Mouse (Mus musculus) T-cell, adult 2 months (primary cell): ENCODE measurements around the gene Nmrk1.

ENCODE experiments used
- DNase-seq: peaks from one replicate; pipeline ENCODE4 v3.0.0; 2022; ENCODE audit warnings: low spot score

Gene Nmrk1

DNA sequence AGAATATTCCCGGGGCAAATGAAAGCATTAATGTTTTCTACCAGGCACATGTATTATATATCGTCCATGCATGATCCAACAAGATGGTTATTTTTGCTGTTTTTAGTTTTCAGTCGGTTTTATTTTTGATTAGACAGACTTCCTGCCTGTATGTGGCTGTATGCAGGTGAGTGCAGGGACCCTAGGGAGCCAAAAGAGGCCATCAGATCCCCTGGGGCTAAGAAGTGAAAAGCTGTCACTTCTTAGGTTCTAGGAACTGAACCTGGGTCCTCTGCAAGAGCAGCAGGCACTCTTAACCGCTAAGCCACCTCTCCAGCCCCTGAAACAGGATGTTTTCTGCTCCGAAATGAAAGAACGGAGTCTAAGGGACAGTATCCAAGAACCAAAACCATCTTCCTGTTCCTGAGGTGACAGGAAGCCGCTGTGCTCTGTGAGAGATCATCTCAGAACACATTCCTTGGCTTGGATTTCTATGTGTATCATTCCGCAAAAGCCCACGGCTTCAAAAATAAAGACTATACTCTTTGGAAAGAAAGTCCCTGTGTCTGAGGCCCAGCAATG, 16.0 kb upstream of the Nmrk1 start:
- peak; percentile 41 for DNase-seq

- DNase-seq, result no peak
Measured at GRCm38 (mm10) chr19:18617504-18617903, 14.2 kb upstream of the Nmrk1 start.

- DNase-seq, result peak; percentile 85
Measured at GRCm38 (mm10) chr19:18619060-18619459, 12.7 kb upstream of the Nmrk1 start.

DNA sequence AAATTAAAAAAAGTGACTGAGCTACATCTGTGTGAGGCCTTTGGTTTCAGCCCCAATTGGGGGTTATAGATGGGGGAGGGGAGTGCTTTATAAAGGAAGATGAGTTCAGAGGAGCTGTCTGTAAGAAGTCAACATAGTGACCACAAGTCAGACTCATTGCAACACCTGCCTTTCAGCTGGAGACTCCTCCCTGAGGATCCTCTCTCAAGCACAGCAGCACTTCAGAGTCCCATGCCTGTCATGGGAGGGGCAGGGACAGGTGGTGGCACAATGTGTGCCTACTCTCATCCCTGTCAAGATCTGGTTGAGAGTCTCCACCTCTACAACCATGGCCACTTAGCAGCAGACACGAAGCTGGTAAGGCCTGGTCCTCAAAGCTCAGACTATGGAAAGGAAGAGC, 12.1 kb upstream of the Nmrk1 start:
- peak; percentile 67 for DNase-seq

DNA sequence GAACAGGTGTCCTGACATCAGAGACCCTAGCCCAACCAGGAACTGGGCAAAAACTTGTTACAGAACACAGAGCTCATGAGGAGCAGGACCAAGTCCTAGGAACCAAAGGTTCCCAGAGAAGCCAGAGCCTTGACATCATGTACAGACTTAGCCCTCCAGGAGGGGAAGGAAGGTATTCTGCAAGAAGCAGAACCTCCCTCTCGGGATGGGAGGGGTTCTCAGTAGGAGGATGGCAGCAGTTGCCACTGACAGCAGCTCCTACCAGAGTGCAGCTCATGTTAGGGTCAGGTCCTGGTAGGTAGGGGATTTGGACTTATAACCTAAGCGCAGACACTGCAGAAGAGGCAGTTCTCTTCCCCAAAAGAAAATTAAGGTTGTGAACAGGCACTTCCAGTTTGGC, 7.9 kb upstream of the Nmrk1 start:
- DNase-seq, result no peak

GRCm38 (mm10) chr19:18629589-18629988, 2.2 kb upstream of the Nmrk1 start:
- DNase-seq, result no peak

DNA sequence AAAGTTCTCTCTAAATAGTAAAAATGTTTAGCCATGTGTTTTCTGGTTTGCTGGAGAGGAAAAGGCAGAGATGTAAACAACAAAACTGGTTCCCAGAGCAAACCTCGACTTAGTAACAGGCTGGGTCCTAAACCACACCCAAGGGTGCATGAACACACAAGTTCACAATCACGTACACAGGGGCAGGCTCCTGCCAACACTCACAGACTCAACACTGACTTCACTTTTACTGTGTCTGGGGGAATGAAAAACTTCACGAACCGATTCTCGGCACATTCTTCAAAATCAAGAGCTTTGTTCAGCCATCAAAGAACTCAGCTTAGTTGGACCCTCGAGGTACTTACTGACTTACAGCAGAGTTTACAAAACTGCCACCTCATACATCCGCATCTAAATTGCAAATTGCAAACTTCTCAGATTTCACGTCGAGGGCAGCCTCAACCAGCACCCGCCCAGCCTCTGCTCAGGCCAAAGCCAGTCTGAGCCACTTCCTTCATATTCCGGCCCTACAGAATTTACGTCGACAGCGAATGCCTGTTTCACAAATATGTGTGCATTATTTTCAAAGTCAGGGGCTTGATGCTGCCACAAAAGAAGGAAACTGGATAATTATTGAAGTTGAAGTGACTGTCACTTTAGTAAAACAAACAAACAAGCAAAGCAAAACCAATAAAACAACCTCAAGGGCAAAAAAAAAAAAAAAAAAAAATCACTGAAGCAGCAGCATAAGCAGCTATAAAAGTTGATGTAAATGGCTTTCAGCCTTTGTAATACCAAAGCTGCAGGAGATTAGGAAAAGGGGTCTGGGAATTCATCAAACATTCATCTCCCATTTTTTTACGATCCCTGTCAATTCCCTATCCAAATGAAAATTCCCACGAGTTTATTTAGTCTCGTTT, 1.3 kb upstream of the Nmrk1 start:
- peak; percentile 14 for DNase-seq

- peak; percentile 28 for DNase-seq
Measured at GRCm38 (mm10) chr19:18631161-18631643, 548 bp upstream of the Nmrk1 start.

- no peak for DNase-seq
Measured at GRCm38 (mm10) chr19:18632231-18633185, 758 bp downstream of the Nmrk1 start.

DNA sequence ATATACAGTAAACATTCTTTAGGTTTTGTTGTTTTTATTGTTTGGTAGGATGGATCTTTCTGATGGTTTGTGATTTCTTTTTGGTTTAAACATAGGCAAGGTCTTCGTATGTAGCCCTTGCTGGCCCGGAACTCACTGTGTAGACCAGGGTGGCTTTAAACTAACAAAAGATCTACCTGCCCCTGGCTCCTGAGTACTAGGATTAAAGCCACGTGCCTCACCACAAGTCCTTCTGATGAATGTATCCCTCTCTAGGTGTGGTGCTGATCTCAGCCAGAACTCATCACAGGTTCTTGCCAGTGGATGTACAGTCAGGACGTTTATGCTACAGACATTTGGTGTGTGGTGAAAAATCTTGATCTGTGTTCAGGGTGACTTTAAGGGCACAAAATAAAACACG, 6.2 kb downstream of the Nmrk1 start:
- no peak for DNase-seq

DNA sequence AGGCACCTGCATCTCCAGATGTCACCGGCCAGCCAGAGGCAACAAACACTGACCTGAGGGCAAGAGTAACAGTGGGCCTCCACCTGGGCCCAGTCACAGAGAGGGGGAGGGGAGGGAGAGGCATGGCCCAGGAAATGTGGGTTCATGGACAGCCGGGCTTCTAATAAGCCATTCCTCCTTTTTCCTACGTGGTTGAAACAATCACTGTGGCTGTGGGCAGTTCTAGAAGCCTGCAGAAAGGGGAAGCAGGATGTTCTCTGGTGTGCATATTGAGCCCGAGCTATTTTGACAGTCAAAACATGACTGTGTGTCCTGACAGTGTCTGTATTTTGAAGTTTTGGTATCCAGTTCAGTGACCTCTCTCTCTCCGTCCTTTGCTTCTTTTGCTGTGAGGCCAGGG, 7.2 kb downstream of the Nmrk1 start:
- DNase-seq, result no peak

GRCm38 (mm10) chr19:18639552-18639951, 7.8 kb downstream of the Nmrk1 start:
- no peak for DNase-seq

GRCm38 (mm10) chr19:18641001-18641400, 9.3 kb downstream of the Nmrk1 start:
- no peak for DNase-seq

- DNase-seq, result no peak
Measured at GRCm38 (mm10) chr19:18643411-18643810, 11.7 kb downstream of the Nmrk1 start.

GRCm38 (mm10) chr19:18644084-18644483, 12.3 kb downstream of the Nmrk1 start:
- DNase-seq, result no peak

DNA sequence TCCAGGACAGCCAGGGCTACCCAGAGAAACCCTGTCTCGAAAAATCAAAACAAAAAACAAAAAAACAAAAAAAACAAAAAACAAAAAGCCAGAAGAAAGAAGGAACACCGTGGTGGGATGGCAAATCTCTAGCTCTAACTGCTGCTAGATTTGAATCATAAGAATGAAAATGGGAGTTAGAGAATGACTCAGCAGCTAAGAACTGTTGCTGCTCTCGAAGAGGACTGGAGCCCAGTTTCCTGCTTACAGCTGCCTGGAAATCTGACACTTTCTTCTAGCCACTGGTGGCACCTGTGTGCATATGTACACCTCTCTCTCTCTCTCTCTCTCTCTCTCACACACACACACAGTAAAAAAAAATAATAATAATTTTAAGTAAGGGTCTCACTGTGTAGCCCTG, 14.6 kb downstream of the Nmrk1 start:
- no peak for DNase-seq

GRCm38 (mm10) chr19:18646853-18647420, 15.2 kb downstream of the Nmrk1 start:
- DNase-seq, result peak; percentile 19

GRCm38 (mm10) chr19:18647775-18648557, 16.2 kb downstream of the Nmrk1 start:
- no peak for DNase-seq

DNA sequence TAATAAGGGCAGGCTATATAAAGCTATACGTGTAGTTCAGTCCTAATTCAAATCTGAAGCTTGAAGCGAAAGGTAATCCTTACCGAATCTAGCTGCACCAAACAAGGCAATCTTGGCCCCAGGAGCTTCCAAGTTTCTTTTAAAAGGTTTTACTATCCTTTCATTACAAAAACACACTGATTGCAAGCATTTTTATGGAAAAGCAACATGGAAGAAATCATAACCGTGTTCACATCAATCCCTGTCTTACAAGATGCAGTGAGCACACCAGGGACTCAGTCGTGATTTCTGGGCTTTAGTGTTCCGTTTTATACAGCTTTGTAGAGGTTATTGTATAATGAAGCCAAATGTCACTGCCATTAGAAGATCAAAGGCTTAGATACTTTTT, 16.8 kb downstream of the Nmrk1 start:
- DNase-seq, result no peak

- DNase-seq, result no peak
Measured at GRCm38 (mm10) chr19:18649955-18650354, 18.2 kb downstream of the Nmrk1 start.

GRCm38 (mm10) chr19:18650473-18650872, 18.7 kb downstream of the Nmrk1 start:
- DNase-seq, result no peak
